Mouse (Mus musculus) liver, postnatal 0 days (tissue): ENCODE measurements at regions not wholly inside any gene's neighbourhood (a gene's known extent, or its start where the extent isn't known, plus 50 kb on each side); places are given as distances from the start of the nearest gene placed in this dataset.

Experiments
- CTCF ChIP-seq: sonication (generic); IDR thresholded peaks from 2 replicates; pipeline ENCODE4 v1.5.1; 2016; ENCODE audit warnings: antibody characterized with exemption, low read depth
- EP300 ChIP-seq: IDR thresholded peaks from 2 replicates; pipeline ENCODE4 v1.6.1; 2016; ENCODE audit warnings: antibody characterized with exemption, low read depth, mild to moderate bottlenecking

DNA sequence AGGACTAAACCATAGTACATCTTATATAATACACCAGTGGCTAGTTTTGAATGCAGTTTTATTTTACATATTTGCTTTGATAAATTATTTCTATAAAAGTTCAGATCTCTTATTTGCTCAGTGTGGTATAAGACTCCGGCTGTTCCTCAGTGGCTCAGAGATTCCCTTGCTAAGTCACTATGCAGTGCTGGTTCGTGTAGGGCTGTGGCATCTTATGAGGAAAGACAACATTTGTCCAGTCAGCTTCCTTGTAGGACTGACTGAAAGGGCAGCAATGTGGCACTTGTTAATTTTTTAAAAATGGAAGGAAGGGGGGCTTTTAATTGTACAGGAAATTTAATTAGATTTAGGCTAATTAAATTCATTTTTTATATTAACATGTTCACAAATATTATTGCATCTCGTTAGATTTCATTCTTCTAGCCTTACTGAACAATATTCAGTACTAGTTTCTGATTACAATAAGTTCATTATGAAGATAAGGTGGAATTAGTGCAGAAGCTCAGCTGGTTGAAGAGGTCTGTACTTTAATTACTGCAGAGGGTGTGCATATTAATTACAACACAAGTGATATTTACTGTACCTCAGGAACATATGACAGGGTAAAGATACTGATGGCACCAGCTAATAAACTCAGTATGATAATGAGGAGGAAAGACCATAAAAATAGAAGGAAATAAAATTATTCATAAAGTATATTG lies 200.3 kb upstream of the Vrk2 start:
- TF ChIP-seq CTCF (no peak), EP300 (no peak)
